Mouse (Mus musculus) telencephalon, adult 2 months (tissue): ENCODE results near the gene C2cd4d.

ENCODE experiments used
- DNase-seq: peaks from one replicate; pipeline ENCODE4 v3.0.0-alpha.2; 2011; ENCODE audit warnings: low read depth, low spot score

The C2cd4d gene

DNA sequence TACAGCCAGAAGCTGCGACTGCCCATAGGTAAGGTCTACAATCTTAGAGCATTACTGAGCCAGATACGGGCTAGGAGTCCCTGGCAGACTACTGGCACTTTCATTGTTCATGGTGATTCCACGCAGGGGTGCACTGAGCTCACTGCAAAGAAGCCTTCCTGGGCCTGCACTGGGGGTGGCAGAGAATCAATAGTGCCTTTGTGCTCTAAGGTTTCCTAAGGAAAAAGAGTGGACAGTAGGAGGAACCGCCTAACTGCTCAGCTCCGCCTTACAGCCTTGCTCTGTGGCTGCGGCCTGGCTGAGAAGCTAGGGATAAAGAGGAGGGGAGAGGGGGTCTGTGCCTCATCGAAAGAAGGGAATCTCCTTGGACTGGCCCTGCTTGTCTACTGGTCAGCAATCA is at the start of gene C2cd4d:
Gene C2cd4d (plus strand): TSS at position 301 of the 400 bp plus-strand sequence.
- no peak for DNase-seq

DNA sequence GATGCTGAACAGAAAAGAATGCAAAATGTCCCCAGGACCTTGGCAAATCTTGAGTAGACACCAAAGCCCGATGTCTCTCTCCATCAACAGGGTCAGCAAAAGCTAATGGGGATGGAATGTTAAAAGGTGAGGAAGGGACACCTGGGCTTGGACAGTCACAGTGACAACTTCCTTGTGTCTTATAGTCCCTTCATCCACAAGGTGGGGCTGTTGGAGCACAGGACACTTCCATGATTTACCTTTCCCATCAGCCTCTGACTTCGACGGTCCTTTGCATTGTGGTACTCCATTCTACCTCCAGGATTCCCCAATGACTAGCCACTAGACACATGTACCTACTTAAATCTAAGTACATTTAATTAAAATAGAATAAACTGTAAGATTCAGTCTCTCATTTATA is 33.6 kb upstream of the C2cd4d start:
- DNase-seq = no peak

DNA sequence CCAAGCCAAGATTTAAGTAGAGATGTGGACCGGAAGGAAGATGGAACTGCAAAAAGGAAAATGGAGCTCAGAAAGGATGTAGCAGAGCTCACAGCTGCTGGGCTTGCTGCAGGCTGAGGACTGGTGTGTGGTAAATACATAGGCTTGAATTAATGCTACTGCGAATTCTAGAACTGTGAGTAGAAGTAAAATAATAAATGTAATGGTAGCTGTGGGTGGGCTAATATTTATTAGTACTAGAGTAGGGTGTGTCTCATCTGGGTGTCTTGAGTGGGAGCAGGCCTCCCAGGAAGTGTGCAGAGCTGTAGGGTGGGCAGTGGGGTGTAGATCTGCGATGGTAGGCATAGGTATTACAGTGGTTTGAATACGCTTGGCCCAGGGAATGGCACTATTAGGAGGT is 27.8 kb upstream of the C2cd4d start:
- DNase-seq = no peak

DNA sequence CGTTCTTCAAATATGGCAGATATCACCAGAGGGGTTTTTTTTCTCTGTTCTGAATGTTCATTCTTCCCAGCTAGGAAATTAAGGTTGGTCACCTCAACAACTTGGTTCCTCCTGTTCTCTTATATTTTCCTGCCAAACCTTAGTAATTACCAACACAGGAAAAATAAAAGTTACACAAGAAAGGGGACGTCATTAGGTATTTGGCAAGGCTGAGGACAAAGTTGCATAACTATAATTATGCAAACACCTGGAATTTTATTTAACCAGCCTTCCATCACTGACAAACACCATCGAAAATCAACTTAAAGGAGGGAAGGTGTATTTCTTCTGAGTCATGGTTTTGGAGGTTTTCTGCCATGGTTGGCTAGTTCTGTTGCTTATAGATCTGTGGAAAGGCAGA is 23.7 kb upstream of the C2cd4d start:
- DNase-seq = no peak

DNA sequence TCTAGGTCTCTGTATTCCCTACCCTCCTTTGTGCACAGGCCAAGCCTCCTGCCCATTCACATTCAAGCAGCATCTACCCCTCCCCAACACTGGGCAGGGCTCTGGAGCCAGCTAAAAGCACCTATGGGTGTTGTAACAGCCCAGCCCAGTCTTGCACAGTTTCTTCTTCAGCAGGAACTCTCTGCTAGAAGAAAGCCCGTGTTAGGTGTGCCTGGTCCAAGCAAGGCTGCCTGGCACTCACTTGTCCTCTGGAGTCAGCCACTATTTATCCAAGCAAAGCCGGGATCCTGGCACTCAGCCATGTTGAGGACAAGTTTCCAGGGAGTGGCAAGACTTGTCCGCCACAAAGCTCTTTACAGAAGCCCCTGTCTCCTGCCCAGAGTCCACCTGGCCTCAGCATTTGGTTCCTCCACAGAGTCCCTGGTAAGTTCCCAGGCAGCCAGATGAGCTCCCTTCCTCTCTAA is 20.2 kb upstream of the C2cd4d start, which contains the start of gene Them5:
Gene Them5 (plus strand): TSS at position 141 of the 464 bp plus-strand sequence.
- DNase-seq = no peak

DNA sequence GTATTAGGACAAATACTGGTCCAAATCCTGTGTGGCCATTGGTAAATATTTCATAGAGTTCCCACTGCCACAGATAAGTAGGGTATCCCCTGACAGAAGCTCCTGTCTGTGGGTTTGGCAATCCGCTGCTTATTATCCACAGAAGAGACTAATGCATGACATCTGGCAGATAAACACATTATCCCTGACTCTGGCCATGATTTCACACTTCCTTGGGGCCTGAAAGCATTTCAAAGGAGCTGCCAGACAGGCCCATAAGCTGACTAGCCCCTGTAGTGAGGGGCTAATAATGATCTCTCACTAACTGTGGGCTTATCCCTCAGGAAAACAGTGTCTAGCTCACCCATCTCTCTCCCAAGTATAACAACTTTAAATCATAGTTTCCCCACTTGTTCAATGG is 19.7 kb upstream of the C2cd4d start:
- DNase-seq = no peak

DNA sequence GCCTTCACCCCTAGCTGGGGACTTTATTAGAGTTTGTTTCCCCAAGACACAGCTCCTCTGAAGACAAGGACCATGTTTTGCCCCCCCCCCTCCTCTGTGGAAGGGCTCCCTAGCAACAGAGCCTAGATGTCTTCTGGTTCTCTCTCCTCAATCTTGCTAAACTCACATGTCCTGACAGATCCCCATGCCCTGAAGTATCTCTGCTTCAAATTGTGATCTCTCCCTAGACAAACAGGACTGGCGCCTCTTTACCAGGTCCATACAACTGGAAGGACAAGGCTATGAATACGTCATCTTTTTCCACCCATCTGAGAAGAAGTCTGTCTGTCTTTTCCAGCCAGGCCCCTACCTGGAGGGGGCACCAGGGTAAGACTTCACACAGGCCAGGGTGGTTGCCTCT is 18.1 kb upstream of the C2cd4d start:
- DNase-seq = no peak

DNA sequence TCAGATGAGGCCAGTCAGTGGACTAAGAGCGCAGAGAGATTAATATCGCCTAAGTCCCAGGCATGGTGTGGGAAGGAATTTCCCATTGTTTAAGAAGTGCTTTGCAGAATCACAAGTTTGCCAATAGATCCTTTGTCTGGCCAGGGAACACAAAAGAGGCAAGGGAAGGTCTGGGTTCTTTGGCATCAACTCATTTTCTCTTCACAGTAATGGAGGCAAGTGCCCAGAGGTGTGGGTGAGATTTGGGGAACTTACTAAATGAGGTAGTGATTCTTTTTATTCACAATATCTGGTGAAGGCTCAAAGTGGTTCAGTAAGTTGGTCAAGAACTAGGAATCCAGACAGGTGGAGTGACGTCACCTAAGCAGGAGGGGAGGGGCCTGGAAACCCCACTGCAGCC is 17.3 kb upstream of the C2cd4d start:
- DNase-seq = no peak

DNA sequence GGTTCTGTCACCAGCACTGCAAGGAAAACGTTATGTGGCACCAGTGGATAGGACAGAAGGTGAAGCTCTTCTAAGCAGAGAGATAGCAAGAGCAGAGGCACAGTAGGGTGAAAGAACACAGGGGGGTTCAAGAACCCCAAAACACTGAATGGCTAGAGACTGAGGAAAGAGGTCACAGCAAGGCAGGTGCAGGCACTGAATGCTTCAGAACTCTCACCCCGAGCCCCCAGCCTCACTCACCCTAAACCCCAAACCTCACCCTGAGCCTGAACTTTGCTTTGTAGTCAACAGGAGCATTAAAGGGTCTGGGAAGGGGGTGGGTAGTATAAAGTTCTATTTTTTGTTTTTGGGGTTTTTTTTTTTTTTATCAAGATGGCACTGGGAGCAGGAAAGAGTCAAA is 14.1 kb upstream of the C2cd4d start:
- DNase-seq = no peak

DNA sequence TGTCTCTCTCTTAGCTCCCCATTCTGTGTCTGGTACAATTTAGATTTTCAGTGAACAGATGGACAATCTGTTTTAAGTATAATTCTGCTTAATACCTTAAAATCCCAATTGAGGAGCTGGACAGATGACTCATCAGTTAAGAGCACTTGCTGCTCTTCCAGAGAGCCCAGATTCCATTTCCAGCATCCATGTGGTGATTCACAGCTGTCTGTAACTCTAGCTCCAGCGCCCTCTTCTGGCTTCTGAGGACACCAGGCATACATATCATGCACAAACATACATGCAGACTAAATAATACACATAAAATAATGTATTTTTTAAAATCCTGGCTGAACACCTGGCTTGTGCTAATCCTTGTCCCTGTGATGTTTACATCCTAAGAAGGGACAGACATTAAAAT is 1.4 kb upstream of the C2cd4d start:
- peak; percentile 32 for DNase-seq

DNA sequence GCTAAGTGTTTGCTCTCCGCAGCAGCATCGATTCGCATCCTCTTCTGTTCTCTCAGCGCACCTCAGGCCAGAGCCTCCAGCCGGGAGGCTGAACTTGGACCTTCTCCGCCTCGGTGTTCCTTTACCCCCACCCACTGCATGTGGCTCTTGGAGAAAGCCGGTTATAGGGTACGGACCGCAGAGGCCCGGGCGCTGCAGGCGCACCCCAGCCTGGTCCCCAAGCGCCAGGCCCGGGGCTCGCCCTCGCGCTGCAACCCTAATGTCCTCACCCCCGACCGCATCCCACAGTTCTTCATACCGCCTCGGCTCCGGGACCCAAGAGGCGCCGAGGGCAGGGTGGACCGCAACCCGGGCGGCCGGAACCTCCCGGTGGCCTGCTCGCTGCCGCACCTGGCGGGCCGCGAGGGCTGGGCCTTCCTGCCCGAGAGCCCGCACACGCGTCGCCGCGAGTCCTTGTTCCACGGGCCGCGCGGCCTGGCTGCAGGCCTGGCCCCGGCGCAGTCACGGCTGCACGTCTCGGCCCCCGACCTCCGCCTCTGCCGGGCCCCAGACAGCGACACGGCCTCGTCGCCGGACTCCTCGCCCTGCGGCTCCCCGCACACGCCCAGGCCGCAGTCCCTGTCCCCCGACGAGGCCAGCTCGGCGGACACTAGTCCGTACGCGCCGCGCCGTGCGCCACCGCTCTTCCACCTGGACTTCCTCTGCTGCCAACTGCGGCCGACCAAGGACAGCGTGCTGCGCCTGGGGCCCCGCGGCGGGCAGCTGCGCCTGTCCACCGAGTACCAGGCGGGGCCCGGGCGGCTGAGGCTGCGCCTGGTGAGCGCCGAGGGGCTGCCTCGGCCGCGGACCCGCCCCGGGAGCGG is 1.3 kb downstream of the C2cd4d start:
- no peak for DNase-seq

DNA sequence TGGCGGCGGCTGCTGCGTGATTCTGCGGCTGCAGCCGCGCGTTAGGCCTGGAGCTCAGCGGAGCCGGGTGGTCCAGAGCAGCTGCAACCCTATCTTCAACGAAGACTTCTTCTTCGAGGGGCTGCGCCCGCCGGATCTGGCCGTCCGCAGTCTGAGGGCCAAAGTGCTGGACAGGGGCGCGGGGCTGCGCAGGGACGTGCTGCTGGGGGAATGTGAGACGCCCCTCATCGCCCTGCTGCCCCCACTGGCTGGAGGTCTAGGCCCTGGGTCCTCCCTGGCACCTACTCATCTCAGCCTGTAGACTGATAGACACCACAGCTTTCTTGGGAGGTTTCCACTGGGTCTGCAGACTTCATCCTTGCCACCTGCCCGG is 1.9 kb downstream of the C2cd4d start:
- DNase-seq = no peak

DNA sequence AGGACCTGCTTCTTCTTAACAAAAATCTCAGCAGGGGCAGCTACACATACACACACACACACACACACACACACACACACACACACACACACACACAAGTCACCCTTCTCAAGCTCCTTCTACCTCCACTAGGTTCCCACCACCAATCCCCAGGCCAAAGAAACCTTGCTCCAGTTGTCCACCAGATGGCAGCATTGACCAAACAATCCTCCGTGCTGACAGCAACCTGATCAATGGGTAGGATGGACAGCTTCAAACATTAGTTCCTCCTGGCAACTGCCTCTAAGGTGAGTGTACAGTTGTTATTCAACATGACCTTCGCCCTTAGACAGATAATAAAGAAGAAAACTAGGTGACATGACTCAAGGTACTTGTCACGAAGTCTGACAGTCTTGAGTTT is 4.5 kb downstream of the C2cd4d start:
- peak; percentile 34 for DNase-seq

DNA sequence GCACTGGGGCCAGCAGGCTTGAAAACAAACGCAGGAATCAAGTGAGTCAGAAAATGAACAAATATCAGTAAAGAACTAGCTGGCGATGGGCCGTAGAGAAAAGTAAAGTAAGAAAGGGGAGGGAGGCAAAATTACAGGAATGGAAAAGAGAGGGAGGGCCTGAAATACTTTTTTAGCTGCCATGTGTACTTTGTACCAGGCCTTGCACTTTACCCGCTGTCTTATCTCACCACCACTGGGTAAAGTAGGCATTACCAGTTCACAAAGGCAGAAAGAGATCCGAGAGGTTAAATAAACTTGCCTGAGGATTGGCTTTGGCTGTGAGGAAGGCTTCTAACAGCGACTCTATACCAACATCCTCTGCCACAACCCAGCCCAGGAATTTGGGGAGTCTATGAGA is 5.3 kb downstream of the C2cd4d start:
- DNase-seq = no peak

DNA sequence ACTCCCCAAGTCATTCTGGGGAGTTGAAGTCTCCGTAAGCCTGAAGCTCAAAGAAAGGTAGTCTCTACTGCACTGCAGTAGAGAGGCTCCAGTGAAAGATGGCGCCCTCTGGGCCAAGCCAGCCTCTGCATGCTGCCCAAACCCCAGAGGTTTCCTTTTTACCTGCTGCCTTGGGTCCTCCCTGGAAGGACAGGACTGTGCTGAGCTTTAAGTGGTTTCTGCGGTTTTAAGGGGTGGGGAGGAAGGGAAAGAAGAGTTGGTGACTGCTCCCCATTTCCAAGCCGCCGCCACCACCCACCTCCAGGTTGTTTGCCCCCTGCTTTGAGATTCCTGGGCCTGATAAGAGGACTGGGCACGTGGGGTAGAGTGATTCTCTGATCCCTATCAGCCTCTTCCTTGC is 6.4 kb downstream of the C2cd4d start:
- DNase-seq = no peak

DNA sequence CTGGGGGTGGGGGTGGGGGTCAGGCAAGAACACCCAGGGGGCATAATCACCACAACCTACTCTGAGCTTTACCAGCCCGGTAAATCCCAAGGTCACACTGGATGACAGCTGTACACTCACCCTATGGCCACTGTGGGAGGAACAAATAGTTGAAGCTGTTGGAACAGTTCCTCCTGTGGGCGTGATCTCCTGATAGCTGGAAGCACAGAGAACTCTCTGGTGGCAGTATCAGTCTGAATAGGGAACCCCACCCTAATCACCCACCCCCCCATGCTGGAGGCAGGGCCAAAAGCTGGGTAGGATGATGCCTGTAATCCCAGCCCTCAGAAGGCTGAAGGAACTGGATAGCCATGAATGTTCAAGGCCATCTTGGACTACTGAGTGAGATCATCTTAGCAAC is 7.5 kb downstream of the C2cd4d start:
- no peak for DNase-seq

DNA sequence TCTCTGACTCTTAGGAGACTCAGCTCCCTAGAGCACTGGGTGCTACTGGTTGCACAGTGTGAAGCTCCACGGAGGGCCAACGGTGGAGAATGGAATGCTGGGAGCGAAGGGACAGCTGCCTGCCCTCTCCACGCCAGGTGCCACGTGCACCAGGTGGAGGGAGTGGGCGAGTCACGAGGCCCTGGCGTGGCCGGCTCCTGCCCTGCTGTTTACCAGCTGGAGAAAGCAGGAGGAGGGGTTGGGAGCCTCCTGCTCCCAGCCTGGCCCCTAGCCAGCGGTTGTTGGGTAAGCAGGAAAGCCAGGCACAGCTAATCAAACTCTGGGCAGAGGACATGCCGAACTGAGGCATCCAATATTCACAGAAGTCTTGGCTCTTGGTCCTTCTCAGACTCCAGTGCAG is 9.4 kb downstream of the C2cd4d start:
- DNase-seq = no peak

DNA sequence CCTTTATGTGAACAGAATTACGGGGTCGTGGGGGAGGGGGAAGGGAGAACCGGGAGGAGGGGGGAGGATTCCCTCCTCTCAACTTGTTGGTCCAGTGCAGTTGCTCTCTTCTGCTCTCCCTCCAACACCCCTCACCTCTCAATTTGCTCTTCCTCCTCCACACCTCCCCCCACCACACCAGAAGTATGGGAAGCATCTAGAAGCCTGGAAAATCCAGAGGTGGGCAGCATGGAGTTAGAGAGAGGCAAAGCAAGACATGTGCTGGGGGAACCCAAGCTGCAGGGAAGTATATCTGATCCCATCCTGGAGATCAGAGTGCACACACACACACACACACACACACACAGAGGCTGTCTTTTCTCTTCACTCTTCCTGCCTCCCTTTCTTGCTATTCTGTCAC is 9.8 kb downstream of the C2cd4d start:
- no peak for DNase-seq

DNA sequence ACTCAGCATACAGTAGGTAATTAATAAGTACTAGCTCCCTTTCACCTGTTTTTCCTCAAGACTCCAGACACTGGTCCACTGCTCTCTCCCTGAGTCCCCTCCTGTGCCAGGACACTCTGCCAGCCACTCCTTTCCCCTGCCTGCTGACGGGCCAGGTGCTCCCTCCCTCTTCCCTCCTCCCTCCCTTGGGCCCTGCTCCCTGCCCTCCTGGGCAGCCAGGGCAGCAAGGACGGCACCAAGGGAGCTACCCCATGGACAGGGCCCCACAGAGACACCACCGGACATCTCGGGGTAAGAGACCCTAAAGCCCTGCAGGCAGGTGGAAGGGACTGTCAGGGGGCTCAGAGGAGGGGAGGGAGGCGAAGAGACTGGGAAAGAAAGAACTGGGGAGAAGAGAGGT is 10.4 kb downstream of the C2cd4d start, which contains the start of gene Rorc:
Gene Rorc (plus strand): TSS at position 154 of the 400 bp plus-strand sequence.
- no peak for DNase-seq

DNA sequence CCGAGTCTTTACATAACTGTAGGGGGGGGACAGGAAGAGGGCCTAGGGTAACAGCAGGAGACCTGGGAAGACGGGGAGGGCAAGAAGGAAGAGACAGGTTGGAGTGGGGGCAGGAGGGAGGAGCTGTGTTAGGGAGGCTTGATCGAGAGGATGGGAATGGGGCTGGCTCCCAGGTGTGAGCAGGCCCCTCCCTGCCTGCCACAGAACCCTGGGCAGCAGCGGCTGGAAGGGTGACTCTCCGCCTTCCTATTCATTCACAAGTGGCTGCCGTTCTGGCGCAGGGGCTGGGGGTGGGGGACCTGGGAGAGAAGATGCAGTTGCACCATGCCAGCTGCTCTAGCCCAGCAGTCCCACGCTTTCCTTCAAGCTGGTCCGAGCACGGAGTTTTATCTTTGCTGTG is 10.9 kb downstream of the C2cd4d start:
- no peak for DNase-seq

DNA sequence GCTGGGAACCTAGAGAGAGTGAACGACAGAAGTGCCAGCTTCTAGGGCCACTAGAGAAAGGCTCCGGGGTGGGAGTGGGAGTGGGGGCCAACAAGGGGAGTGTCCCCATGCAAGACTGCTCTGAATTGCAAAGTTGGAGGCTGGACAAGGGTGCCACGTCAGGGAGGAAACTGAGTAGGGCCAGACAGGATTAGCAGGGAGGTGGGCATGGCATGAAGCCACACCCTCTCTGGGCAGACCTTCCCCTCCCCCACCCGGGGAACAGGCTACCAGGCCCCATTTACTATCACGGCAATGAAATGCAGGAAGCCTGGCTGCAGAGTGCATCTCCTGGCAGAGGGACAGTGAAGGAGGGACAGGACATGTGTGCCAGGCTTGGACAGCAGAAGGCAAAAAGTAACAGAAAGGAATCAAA is 11.4 kb downstream of the C2cd4d start:
- DNase-seq = no peak

DNA sequence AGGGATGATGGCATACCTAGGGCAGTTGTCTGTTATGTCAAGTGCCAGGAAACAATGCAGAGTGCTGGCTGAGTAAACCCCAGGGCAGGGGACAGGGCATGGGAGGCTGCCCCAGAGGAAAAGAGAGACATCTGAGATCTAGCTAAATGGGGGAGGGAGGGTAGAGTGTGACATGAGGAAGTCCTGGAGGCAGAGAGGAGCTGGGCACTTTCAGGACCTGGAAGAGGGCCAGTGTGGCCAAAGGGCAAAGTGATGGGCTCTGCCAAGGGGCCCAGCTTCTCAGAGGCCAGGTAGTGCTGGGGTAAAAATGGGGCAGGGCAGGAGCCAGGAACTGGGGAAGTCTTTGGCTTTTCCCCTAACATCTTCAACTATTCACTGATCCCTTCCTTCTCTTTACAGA is 12.4 kb downstream of the C2cd4d start:
- no peak for DNase-seq

DNA sequence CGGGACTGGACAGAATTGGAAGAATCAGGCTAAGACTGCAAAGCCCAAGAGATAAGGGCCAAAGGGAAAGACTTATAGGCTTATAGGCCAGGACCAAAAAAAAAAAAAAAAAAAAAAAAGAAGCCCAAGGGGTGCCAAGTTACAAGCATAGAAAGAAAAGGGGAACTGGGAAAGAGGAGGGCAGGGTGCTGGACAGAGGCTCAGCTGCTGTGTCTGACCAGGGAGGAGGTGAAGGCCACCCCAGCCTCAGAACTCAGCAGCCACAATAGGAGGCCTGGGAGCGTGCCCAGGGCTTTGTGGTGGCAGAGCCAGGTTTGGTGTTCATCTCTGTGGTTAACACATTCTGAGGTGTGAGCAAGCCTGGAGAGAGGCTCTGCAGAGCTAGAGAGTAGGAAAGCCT is 12.9 kb downstream of the C2cd4d start:
- DNase-seq = no peak

DNA sequence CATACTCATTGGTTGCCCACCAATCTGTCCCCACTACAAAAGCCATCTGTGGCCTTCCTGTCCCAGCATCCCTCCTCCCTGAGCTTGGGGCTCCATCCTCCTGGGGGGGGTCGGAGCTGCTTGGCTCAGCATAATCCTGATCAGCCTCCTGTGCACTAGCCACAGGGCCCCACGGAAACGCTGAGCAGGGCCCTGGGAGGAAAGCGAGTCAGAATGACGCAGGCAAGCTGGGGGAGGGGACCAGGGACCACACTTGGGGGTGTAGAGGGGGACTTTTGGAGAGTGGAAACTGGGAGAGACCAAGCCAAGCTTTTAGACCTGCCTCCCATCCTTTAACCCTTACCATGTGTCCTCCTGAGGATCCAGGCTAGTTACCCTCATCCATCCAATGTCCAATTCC is 13.6 kb downstream of the C2cd4d start:
- DNase-seq = no peak
